Mouse (Mus musculus) liver, adult 2 months (tissue): ENCODE measurements around the gene Kptn.

ENCODE experiments used
- CTCF ChIP-seq: fragments of 200-500 bp; IDR thresholded peaks from 2 replicates; pipeline ENCODE4 v1.5.1; 2011; ENCODE audit warnings: low read depth, low read length, control low read depth
- POLR2A ChIP-seq: fragments of 200-500 bp; IDR thresholded peaks from 2 replicates; pipeline ENCODE4 v1.6.1; 2011; ENCODE audit warnings: low read length, control low read depth; ENCODE audit not compliant: insufficient read depth; ENCODE audit errors: extremely low read depth

GRCm38 (mm10) chr7:16102686-16103226 is 16.9 kb upstream of the Kptn start:
- TF ChIP-seq CTCF (no peak), POLR2A (no peak)
